Mouse (Mus musculus): ENCODE data around the gene Crip1. TPM values are rescaled to one million over a fixed set of nuclear protein-coding genes. Genes with fewer than 3 reads are reported as not detected.

Gene Crip1
- polyA plus RNA-seq, 1 experiment from 2014 or later: 30.6 TPM

DNA sequence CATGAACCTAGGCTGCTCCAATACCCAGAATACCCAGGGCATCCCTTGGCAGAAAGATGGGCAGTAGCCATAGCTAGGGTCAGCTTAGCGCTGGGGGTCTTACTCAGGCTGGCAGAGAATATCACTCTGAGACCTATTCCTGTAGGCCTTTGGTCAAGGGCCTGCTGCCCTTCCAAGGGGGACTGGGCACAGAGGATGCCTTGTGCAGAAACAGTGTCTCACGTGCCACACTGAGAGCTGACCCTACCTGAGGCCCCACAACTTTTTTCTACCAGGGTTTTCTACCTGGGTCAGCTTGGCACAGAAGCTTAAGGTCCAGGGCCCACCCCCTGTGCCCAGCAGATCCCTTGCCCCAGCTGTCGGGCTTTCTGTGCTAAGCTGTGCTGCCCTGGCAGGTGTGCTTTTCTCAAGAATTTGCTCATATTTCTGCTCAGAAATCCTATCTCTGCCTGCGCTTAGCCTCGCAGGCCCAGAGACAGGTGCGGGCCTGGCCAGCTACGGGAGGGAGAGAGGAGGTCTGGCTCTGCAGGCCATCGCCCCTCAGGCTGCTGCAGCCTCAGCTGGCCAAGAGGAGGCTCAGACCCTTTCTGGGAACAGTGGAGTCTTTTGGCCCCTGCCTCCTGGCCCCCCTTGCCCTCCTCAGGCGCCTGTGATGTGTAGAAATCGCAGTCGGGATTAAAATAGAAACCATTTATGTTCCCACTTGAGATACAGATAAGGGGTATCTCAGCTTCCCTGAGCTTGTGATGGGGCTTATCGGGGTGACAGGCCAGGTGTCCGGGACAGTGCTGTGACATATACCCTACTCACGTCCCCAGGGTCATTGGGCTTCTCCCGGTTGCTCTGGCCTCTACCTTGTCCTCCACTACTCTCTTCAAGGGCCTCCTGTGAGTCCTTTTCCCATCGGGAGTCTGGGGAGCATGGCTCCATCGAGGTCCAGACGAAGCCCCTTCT is 8.6 kb upstream of the Crip1 start:
- no peaks in the 10 kb centered on the region for H3K27me3 ChIP-seq (replicated peaks; ENCODE audit: control insufficient read depth, insufficient read depth, low read length)
- peaks cover 37% of the 10 kb centered on the region for H3K36me3 ChIP-seq (ENCODE audit: control insufficient read depth, insufficient read depth)
- 88% methylated on average over 18 of the region's 18 CpGs for WGBS
- no peak for ATAC-seq
- H3K4me3 ChIP-seq (replicated peaks; ENCODE audit: low read length): no peak overlapping the region
- no peak overlapping the region for H3K9ac ChIP-seq (replicated peaks; ENCODE audit: low read depth, low read length)
- H3K9me3 ChIP-seq (ENCODE audit: control insufficient read depth, low read length): no peaks in the 10 kb centered on the region
- no peak overlapping the region; the same call in 1 of the 2 replicates for H3K27ac ChIP-seq (ENCODE audit: low read length)
- H3K4me2 ChIP-seq (ENCODE audit: low read length): no peak overlapping the region
- H3K4me1 ChIP-seq (replicated peaks; ENCODE audit: control insufficient read depth, insufficient read depth, low read length): peaks cover 32% of the 10 kb centered on the region

DNA sequence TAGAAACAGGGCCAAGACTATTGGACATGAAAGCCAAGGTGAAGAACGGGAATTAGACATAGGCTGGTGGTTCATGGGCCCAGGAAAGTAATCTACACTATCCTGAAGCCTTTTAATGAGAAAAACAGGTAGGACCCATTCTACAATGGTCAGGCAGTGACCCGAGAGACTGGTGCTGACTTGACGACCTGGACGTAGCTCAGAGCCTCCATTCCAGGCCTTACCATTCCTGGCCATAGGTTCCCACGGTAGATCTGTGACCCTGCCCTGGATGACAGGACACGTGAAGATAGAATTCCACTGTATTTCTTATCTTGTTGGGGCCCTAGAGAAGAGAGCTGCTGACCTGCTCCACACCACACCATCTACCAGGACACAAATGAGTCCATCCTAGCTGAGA is 7.8 kb upstream of the Crip1 start:
- Histone ChIP-seq H3K36me3 (ENCODE audit: control insufficient read depth, insufficient read depth) (peaks cover 31% of the 10 kb centered on the region), H3K27me3 (replicated peaks; ENCODE audit: control insufficient read depth, insufficient read depth, low read length) (no peaks in the 10 kb centered on the region), H3K27ac (ENCODE audit: low read length) (no peak overlapping the region), H3K4me2 (ENCODE audit: low read length) (no peak overlapping the region), H3K9me3 (ENCODE audit: control insufficient read depth, low read length) (no peaks in the 10 kb centered on the region), H3K4me1 (replicated peaks; ENCODE audit: control insufficient read depth, insufficient read depth, low read length) (peaks cover 40% of the 10 kb centered on the region), H3K9ac (replicated peaks; ENCODE audit: low read depth, low read length) (no peak overlapping the region; the same call in 1 of the 2 replicates), H3K4me3 (replicated peaks; ENCODE audit: low read length) (no peak overlapping the region)
- no peak for ATAC-seq
- 74% methylated on average over 6 of the region's 6 CpGs for WGBS

DNA sequence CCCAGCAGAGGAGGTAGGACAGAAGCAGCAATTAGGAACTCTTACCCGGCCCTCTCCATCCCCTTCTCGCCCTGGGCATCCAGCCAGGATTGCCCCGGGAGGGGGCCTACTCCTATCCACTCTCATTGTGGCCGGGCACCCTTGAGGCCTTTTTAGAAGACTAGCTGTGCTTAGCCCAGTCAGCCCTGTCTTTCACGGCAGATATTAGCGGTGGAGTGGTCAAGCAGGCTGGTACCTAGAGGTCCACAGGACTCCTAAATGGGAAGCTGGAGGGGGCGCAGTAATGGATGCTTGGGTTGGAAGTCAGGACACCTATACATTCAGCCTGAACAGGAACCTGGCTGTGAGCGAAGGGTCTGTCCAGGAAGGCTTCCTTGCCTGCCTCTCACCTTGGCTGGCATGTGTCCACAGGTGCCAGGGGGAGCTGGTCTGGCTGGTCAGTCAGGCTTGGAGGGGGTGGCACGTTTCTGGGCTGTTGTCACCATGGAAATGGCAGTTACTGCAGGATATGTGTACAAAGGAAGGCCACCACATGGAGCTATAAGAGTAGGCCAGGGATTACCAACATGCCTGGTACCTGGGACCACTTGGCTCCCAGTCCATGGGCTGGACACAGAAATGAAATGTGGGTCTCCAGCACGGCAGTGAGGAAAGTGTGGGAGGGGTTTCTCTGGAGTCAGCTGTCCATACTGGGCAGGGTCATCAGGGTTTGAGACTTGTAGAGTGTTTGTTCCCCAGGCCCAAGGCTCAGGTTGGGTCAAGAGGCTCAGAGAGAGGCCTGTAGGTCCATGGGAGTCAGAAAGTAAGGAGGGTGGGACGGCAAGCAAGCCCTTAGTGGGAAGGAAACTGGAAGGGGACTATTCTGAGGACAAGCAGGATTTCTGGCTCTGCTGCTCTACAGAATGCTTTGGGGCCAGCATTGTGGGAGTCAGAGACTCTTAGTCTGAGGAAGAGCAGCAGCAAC is 6.9 kb upstream of the Crip1 start:
- Histone ChIP-seq H3K27me3 (replicated peaks; ENCODE audit: control insufficient read depth, insufficient read depth, low read length) (no peaks in the 10 kb centered on the region), H3K4me1 (replicated peaks; ENCODE audit: control insufficient read depth, insufficient read depth, low read length) (peaks cover 43% of the 10 kb centered on the region), H3K4me3 (replicated peaks; ENCODE audit: low read length) (peak overlapping the region; percentile 79), H3K4me2 (ENCODE audit: low read length) (peak overlapping the region; percentile 84), H3K36me3 (ENCODE audit: control insufficient read depth, insufficient read depth) (peaks cover 29% of the 10 kb centered on the region), H3K27ac (ENCODE audit: low read length) (peak overlapping the region; percentile 84), H3K9ac (replicated peaks; ENCODE audit: low read depth, low read length) (peak overlapping the region; percentile 76), H3K9me3 (ENCODE audit: control insufficient read depth, low read length) (no peaks in the 10 kb centered on the region)
- WGBS: 21% methylated on average over 11 of the region's 11 CpGs
- ATAC-seq: no peak

DNA sequence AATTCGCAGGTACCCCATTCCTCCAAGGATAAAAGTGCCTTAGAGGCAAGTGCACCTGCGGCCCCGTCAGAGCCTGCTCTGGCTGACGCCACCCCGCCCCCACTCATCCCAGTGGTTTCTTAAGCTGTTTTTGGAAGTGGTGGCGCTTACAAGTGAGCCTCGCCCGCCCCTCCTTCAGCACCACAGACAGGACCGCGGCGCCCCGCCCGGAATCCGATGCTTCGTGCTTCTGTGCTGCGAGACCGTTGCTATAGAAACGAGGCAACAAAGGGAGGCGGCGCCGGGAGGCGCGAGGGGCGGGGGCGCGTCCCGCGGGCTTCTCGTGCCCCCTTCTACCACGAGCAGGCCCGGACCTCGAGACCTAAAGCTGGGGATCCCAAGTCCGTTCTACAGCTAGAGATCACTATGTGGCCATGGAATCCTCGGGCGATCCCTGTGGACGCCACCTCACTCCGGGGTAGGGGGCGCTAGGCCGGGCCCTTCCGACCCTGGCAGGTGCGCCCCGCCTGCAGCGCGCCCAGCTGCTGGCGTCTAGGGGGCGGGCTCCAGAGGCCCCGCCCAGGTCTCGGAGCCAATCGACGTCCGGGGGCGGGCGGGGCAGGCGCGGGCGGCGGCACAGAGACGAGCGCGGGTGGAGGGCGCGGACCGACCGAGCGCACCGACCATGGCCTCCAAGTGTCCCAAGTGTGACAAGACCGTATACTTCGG is 6.1 kb upstream of the Crip1 start, which contains the start of gene Crip2:
Gene Crip2, plus strand, starts transcription at position 329 of the 708 bp plus-strand sequence.
- Histone ChIP-seq H3K36me3 (ENCODE audit: control insufficient read depth, insufficient read depth) (peaks cover 31% of the 10 kb centered on the region), H3K27me3 (replicated peaks; ENCODE audit: control insufficient read depth, insufficient read depth, low read length) (no peaks in the 10 kb centered on the region), H3K27ac (ENCODE audit: low read length) (peak within 1 kb of the TSS; percentile 84), H3K4me3 (replicated peaks; ENCODE audit: low read length) (peak within 1 kb of the TSS; percentile 79), H3K4me2 (ENCODE audit: low read length) (peak within 1 kb of the TSS; percentile 84), H3K4me1 (replicated peaks; ENCODE audit: control insufficient read depth, insufficient read depth, low read length) (peaks cover 43% of the 10 kb centered on the region), H3K9me3 (ENCODE audit: control insufficient read depth, low read length) (no peaks in the 10 kb centered on the region), H3K9ac (replicated peaks; ENCODE audit: low read depth, low read length) (peak within 1 kb of the TSS; percentile 76)
- ATAC-seq: peak; percentile 87
- under 1% methylated on average over 66 of the region's 68 CpGs for WGBS

DNA sequence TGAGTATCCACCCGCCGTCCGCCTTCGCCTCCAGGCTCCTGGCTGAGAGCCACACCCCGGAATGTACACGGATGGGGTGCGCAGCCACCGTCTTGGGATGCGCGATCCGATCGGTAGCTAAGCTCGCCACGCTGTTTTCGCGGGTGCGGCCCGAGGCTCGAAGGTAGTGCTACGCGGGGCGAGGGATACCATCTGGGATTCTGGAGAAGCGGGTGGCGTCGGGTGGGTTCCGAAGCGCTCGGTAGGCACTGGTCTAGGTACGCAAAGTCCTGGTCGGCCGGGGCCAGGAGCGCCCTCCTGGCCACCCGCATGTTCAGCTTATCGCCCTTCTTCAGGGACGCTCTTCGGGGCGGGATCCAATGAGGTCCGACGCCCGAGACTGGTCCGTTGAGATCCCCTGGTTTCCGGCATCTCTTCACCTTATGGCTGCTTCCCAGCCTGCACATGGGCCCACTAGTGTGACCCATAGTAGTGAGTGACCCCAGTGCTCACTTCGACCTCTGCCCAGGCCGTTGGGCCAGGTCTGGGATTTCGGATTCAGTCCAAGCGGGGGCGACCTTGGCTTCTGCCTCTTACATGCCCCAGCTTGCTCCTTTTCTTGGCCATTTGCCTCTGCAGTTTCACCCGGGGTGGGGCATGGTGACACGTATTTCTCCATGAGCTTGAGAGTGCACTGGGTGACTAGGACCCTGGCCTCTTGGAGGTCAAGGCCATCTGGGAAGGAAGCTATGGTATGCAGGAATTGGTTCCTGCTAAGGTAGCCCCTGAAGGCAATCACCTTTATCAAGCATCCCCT is 5.3 kb upstream of the Crip1 start:
- H3K36me3 ChIP-seq (ENCODE audit: control insufficient read depth, insufficient read depth): peaks cover 29% of the 10 kb centered on the region
- H3K4me1 ChIP-seq (replicated peaks; ENCODE audit: control insufficient read depth, insufficient read depth, low read length): peaks cover 43% of the 10 kb centered on the region
- H3K4me3 ChIP-seq (replicated peaks; ENCODE audit: low read length): peak overlapping the region; percentile 79
- no peaks in the 10 kb centered on the region for H3K27me3 ChIP-seq (replicated peaks; ENCODE audit: control insufficient read depth, insufficient read depth, low read length)
- peak overlapping the region; percentile 84 for H3K4me2 ChIP-seq (ENCODE audit: low read length)
- H3K27ac ChIP-seq (ENCODE audit: low read length): peak overlapping the region; percentile 84
- no peaks in the 10 kb centered on the region for H3K9me3 ChIP-seq (ENCODE audit: control insufficient read depth, low read length)
- 2% methylated on average over 49 of the region's 49 CpGs for WGBS
- peak overlapping the region; percentile 76 for H3K9ac ChIP-seq (replicated peaks; ENCODE audit: low read depth, low read length)
- peak; percentile 34 for ATAC-seq

DNA sequence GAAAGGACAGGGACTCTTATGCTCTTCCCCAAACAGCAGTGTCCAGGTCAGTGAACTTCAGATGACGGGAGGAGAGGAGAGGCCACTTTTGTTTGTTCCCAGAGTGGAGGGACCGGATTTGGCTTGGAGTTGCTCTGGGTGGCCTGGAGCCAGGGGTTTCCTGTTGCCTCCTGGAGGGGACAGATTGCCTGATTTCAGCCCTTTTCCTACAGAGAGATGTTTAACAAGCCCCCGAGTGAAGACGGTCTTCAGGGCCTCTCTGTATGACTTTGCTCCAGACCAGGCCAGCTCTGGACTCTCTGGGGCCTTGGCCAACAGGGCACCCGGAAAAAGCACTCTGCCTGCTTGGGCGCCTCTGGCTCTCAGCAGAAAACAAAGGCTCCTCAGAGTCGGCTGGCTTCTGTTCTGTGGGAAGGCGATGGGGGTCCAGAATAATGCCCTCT is 4.6 kb upstream of the Crip1 start:
- Histone ChIP-seq H3K27ac (ENCODE audit: low read length) (peak overlapping the region; percentile 84), H3K4me1 (replicated peaks; ENCODE audit: control insufficient read depth, insufficient read depth, low read length) (peaks cover 48% of the 10 kb centered on the region), H3K4me3 (replicated peaks; ENCODE audit: low read length) (peak overlapping the region; percentile 79), H3K27me3 (replicated peaks; ENCODE audit: control insufficient read depth, insufficient read depth, low read length) (no peaks in the 10 kb centered on the region), H3K9me3 (ENCODE audit: control insufficient read depth, low read length) (no peaks in the 10 kb centered on the region), H3K36me3 (ENCODE audit: control insufficient read depth, insufficient read depth) (peaks cover 24% of the 10 kb centered on the region), H3K4me2 (ENCODE audit: low read length) (peak overlapping the region; percentile 84), H3K9ac (replicated peaks; ENCODE audit: low read depth, low read length) (peak overlapping the region; percentile 76)
- no peak for ATAC-seq
- WGBS: 17% methylated on average over 8 of the region's 8 CpGs

DNA sequence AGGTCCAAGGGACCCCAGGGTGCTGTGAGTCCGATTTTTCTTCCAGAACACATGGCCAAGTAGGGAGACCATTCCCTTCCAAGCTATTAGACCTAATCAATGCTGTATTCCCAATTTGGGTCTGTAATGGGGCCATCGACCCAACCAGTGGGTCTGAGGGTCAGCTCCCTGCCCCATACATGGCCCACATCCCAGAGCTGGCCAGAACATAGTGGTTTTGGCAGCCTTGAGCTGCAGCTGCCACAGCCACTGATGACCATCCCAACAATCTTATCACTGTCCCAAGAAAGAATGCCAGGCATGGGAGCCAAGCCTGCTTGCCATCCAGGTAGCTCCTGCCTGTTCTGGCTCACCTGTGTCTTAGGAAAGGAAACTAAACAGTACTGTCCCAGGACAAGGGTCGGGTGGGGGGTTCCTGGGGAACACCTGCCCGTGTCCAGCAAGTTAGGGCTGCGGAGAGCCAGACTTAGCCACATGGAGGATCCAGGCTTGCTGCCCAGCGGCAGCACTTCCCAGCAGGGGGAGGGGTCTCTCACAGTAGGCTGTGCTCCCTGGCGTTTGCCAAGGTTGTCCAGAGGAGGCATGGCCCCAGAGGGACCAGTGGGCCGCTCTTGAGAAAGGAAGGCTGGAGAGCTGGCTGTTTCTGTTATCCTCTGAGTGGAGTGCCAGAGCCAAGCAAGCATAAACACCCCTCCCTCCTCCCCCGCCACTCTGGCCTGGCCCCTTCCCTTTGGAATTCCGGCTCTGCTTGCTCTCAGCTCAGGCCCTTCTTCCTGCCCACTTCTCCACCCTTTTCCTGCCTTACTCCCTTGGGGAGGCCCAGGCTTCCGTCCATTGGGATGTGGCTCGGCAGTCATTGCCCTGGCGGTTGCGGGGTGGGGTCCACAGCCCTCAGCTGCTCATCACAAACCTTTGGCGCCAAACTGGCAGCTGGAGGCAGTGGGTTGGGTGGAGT is 3.8 kb upstream of the Crip1 start:
- peak overlapping the region; percentile 79 for H3K4me3 ChIP-seq (replicated peaks; ENCODE audit: low read length)
- 20% methylated on average over 15 of the region's 15 CpGs for WGBS
- peak overlapping the region; percentile 84 for H3K4me2 ChIP-seq (ENCODE audit: low read length)
- H3K4me1 ChIP-seq (replicated peaks; ENCODE audit: control insufficient read depth, insufficient read depth, low read length): peaks cover 48% of the 10 kb centered on the region
- peak overlapping the region; percentile 47 for H3K9ac ChIP-seq (replicated peaks; ENCODE audit: low read depth, low read length)
- no peak for ATAC-seq
- H3K27ac ChIP-seq (ENCODE audit: low read length): peak overlapping the region; percentile 21
- peaks cover 17% of the 10 kb centered on the region for H3K36me3 ChIP-seq (ENCODE audit: control insufficient read depth, insufficient read depth)
- no peaks in the 10 kb centered on the region for H3K27me3 ChIP-seq (replicated peaks; ENCODE audit: control insufficient read depth, insufficient read depth, low read length)
- no peaks in the 10 kb centered on the region for H3K9me3 ChIP-seq (ENCODE audit: control insufficient read depth, low read length)

All from forebrain, embryonic 16.5 days (tissue).